ENCODE assay signal across 28 mouse cellular contexts in the genomic region with DNA sequence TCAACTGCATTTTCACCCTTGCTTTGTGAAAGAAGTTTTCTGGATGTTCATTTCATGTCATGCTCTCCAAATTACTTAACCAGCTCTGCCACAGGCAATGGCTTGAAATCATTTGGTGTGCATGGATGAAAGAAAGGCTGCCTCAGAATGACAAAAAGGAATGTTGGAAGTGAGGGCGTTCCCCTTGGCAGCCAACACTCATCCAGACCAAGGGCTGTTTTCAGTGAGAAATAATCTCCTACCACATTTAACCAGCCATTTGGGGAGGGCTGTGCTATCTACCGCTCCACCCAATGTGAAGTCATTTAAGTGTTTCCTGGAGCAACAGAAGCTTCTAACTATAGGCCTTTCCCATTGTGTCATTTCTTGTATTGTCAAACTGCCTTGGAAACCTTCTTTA.
DNase-seq lines count a peak whose midpoint lies in the region; ATAC-seq and TF ChIP-seq lines count a peak whose summit lies in the region.
"Had no signal": no experiment of that assay in that cellular context is flagged by ENCODE, and none has a peak within 500 bp of the region (broad histone marks: within the 10 kb centered on the region; RNA-seq: fewer than 3 reads in every experiment).

No protein-coding gene starts in this region.

- DNase-seq in gastrocnemius, adult 2 months = peak; percentile 25
- DNase-seq in gastrocnemius, postnatal 4 days (ENCODE audit: low spot score in 2 of 2) = no peak
- peak; percentile 48 for DNase-seq in heart, postnatal 0 days (ENCODE audit: low spot score)
- DNase-seq in lung, postnatal 14 days = peak; percentile 4
- DNase-seq in lung, postnatal 25 days (ENCODE audit: low spot score) = no peak
- peak; percentile 54 for DNase-seq in skeletal muscle tissue, adult 2 months (ENCODE audit: low read depth, low spot score)
- no peak for DNase-seq in thymus, postnatal 14 days
- DNase-seq: adrenal gland, postnatal 14 days; cerebellum, adult 11-12 months; cerebellum, adult 9-11 months; embryo, embryonic 11 days; kidney, adult 11 months; kidney, postnatal 25 days; liver, embryonic 13.5 days; right cerebral cortex, postnatal 4 days; thymus, adult 2 months; thymus, postnatal 4 days had no signal

- H3K9me3 ChIP-seq in heart, postnatal 0 days (replicated peaks; ENCODE audit: control insufficient read depth, low read length) = no peaks in the 10 kb centered on the region
- no peaks in the 10 kb centered on the region for H3K9me3 ChIP-seq in heart, embryonic 12.5 days (replicated peaks)
- H3K9me3 ChIP-seq: embryonic facial prominence, embryonic 12.5 days; hindbrain, embryonic 15.5 days; kidney, embryonic 15.5 days; limb, embryonic 15.5 days; liver, embryonic 13.5 days; lung, embryonic 15.5 days had no signal

- H3K27ac ChIP-seq in gastrocnemius, adult 2 months = no peak overlapping the region
- H3K27ac ChIP-seq in heart, postnatal 0 days (ENCODE audit: low read depth) = no peak overlapping the region
- no peak overlapping the region for H3K27ac ChIP-seq in heart, embryonic 12.5 days (ENCODE audit: poor library complexity, severe bottlenecking)
- H3K27ac ChIP-seq: embryonic facial prominence, embryonic 12.5 days; hindbrain, embryonic 15.5 days; kidney, embryonic 15.5 days; left cerebral cortex, adult 2 months; limb, embryonic 15.5 days; liver, embryonic 13.5 days; lung, embryonic 15.5 days had no signal

- no peak overlapping the region for H3K4me3 ChIP-seq in gastrocnemius, adult 2 months
- H3K4me3 ChIP-seq in heart, postnatal 0 days (ENCODE audit: low read depth, low read length) = no peak overlapping the region
- no peak overlapping the region for H3K4me3 ChIP-seq in heart, embryonic 12.5 days
- H3K4me3 ChIP-seq: embryonic facial prominence, embryonic 12.5 days; hindbrain, embryonic 15.5 days; kidney, embryonic 15.5 days; left cerebral cortex, adult 2 months; limb, embryonic 15.5 days; liver, embryonic 13.5 days; lung, embryonic 15.5 days had no signal

- H3K27me3 ChIP-seq in heart, postnatal 0 days (ENCODE audit: control insufficient read depth, insufficient read depth, low read length) = no peaks in the 10 kb centered on the region
- H3K27me3 ChIP-seq in heart, embryonic 12.5 days (replicated peaks) = no peaks in the 10 kb centered on the region
- H3K27me3 ChIP-seq: embryonic facial prominence, embryonic 12.5 days; hindbrain, embryonic 15.5 days; kidney, embryonic 15.5 days; limb, embryonic 15.5 days; liver, embryonic 13.5 days; lung, embryonic 15.5 days had no signal

- no peak for TF ChIP-seq EP300 in heart, postnatal 0 days (IDR thresholded peaks at IDR 0.05; ENCODE audit: low read depth)

- TF ChIP-seq CTCF in gastrocnemius, adult 2 months (IDR thresholded peaks at IDR 0.05) = no peak
- TF ChIP-seq CTCF in heart, postnatal 0 days (IDR thresholded peaks at IDR 0.05; ENCODE audit: low read depth) = no peak

- H3K9ac ChIP-seq in heart, postnatal 0 days (replicated peaks; ENCODE audit: low read depth, low read length) = no peak overlapping the region
- no peak overlapping the region for H3K9ac ChIP-seq in heart, embryonic 12.5 days
- H3K9ac ChIP-seq: embryonic facial prominence, embryonic 12.5 days; hindbrain, embryonic 15.5 days; kidney, embryonic 15.5 days; limb, embryonic 15.5 days; liver, embryonic 13.5 days; lung, embryonic 15.5 days had no signal

- H3K4me1 ChIP-seq in heart, postnatal 0 days (ENCODE audit: control insufficient read depth, insufficient read depth) = no peaks in the 10 kb centered on the region
- 0 out of 2 replicates have a peak, but pooled peaks cover 4% of the 10 kb centered on the region for H3K4me1 ChIP-seq in heart, embryonic 12.5 days (replicated peaks)
- H3K4me1 ChIP-seq: hindbrain, embryonic 15.5 days; kidney, embryonic 15.5 days; limb, embryonic 15.5 days; liver, embryonic 13.5 days; lung, embryonic 15.5 days had no signal

- no peaks in the 10 kb centered on the region for H3K36me3 ChIP-seq in heart, postnatal 0 days (replicated peaks; ENCODE audit: control insufficient read depth, insufficient read depth, low read length)
- no peaks in the 10 kb centered on the region for H3K36me3 ChIP-seq in heart, embryonic 12.5 days
- H3K36me3 ChIP-seq: embryonic facial prominence, embryonic 12.5 days; hindbrain, embryonic 15.5 days; kidney, embryonic 15.5 days; limb, embryonic 15.5 days; liver, embryonic 13.5 days; lung, embryonic 15.5 days had no signal

- intact Hi-C loops in gastrocnemius, adult 2 months (cut with DNase I) = no loop called here

- 47% methylated on average over 2 of the region's 2 CpGs for WGBS in heart, postnatal 0 days
- WGBS in heart, embryonic 12.5 days = 63% methylated on average over 2 of the region's 2 CpGs

- ATAC-seq in heart, postnatal 0 days (ENCODE audit: insufficient read depth, low read depth) = peak; percentile 55; the same call in 1 of the 2 replicates
- ATAC-seq in heart, embryonic 12.5 days (ENCODE audit: insufficient number of reproducible peaks, low FRiP score) = no peak
- ATAC-seq: forebrain, embryonic 16.5 days; inflammation-experienced regulatory T-cells, adult 6 months; midbrain, embryonic 16.5 days had no signal

- no peak overlapping the region for H3K4me2 ChIP-seq in heart, postnatal 0 days (ENCODE audit: low read depth, low read length)
- H3K4me2 ChIP-seq in heart, embryonic 12.5 days = no peak overlapping the region
- H3K4me2 ChIP-seq: embryonic facial prominence, embryonic 12.5 days; hindbrain, embryonic 15.5 days; kidney, embryonic 15.5 days; limb, embryonic 15.5 days; liver, embryonic 13.5 days; lung, embryonic 15.5 days; midbrain, embryonic 11.5 days had no signal

Comparison
In these comparisons a context has a peak if more than half of its experiments do, and no peak if none do; other contexts are left out.
1. DNase-seq: peak in gastrocnemius, adult 2 months (single experiment), heart, postnatal 0 days (single experiment), lung, postnatal 14 days (single experiment) and skeletal muscle tissue, adult 2 months (single experiment); none in gastrocnemius, postnatal 4 days (0 of 2), lung, postnatal 25 days (single experiment) and thymus, postnatal 14 days (single experiment).